Mouse (Mus musculus) forebrain, embryonic 12.5 days (tissue): ENCODE data around the gene Uevld. TPM values are rescaled to one million over a fixed set of nuclear protein-coding genes. Genes with fewer than 3 reads are reported as not detected.

ENCODE experiments used
- ATAC-seq: fragments of 200-750 bp; cut with Nextera tagmentation; 2 replicates; pipeline ENCODE4 v1.8.0; 2017; ENCODE audit warnings: moderate TSS enrichment; ENCODE audit not compliant: low FRiP score
- H3K27ac ChIP-seq: fragments of 300-500 bp; sonication (generic); 2 replicates; pipeline ENCODE4 v1.5.1; 2016; ENCODE audit warnings: mild to moderate bottlenecking
- H3K27me3 ChIP-seq: fragments of 300-500 bp; sonication (generic); 2 replicates; pipeline ENCODE4 v1.6.1; 2016; ENCODE audit warnings: mild to moderate bottlenecking
- H3K36me3 ChIP-seq: fragments of 300-500 bp; sonication (generic); replicated peaks from 2 replicates; pipeline ENCODE4 v1.6.1; 2016; ENCODE audit warnings: mild to moderate bottlenecking
- H3K4me1 ChIP-seq: fragments of 300-500 bp; sonication (generic); 2 replicates; pipeline ENCODE4 v1.6.1; 2016
- H3K4me2 ChIP-seq: fragments of 300-500 bp; sonication (generic); 2 replicates; pipeline ENCODE4 v1.6.1; 2016; ENCODE audit warnings: mild to moderate bottlenecking, moderate library complexity
- H3K4me3 ChIP-seq: fragments of 300-500 bp; sonication (generic); replicated peaks from 2 replicates; pipeline ENCODE4 v1.5.1; 2016; ENCODE audit warnings: mild to moderate bottlenecking
- H3K9ac ChIP-seq: fragments of 300-500 bp; sonication (generic); 2 replicates; pipeline ENCODE4 v1.6.1; 2016; ENCODE audit warnings: mild to moderate bottlenecking
- H3K9me3 ChIP-seq: fragments of 300-500 bp; sonication (generic); 2 replicates; pipeline ENCODE4 v1.6.1; 2016
- WGBS: fragments of 180-500 bp; shearing (Covaris S2); methylation state at CpG from one replicate; pipeline ENCODE4 v1.1.7; 2016; 5-methylcytosine and 5-hydroxymethylcytosine counted together
- polyA plus RNA-seq: library from polyadenylated mRNA; unstranded; fragments of >200 nt; fragmentation: Nextera tagmentation; extraction: Ambion mirVana; gene quantifications from 2 replicates; pipeline ENCODE4 v1.2.1, GENCODE M21; 2016

The Uevld gene
- polyA plus RNA-seq, 1 experiment from 2014 or later, result 13.2 TPM

DNA sequence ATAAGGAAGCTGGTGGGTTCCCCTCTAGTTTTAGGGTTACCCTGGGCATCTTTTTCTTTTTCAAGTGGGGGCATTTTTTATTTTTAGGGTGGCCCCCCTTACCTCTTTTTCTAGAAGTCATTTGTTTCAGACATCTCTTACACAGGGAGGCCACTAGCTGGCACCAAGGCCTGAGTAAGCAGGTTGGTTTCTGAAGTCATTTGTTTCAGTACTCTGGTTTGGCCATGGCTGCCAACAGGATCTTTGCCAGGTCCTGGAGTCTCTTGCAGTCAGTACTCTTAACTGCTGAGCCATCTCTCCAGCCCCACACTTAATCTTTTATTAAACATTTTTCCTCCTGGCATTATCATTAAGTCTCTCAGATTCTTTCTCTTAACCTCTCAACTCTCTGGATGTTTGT, 3.8 kb upstream of the Uevld start:
- Histone ChIP-seq H3K27me3 (peaks cover 13% of the 10 kb centered on the region), H3K9ac (no peak overlapping the region), H3K4me2 (no peak overlapping the region), H3K27ac (peak overlapping the region; percentile 63; the same call in 1 of the 2 replicates), H3K9me3 (no peaks in the 10 kb centered on the region), H3K36me3 (no peaks in the 10 kb centered on the region), H3K4me3 (no peak overlapping the region), H3K4me1 (peaks cover 20% of the 10 kb centered on the region)
- no peak for ATAC-seq

DNA sequence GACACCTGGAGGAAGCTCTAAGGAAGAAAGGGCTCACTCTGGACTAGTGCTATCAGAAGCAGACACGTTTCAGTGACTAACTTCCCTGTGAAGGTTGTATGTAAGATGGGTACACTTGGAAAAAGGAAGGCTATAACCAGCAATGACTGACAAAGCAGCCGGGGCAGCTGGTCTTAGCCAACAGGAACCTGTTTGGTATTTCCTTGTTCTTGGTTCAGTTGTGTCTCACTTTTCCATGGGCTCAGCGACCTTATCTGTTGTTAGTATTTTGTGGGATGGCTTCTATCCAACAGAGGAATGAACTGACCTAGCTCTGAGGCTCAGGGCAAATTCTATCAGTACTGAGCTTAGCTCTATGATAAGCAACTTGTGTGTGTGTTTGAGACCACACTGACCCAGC, 2.7 kb upstream of the Uevld start:
- 78% methylated on average over 3 of the region's 3 CpGs for WGBS
- H3K4me2 ChIP-seq, result no peak overlapping the region
- ATAC-seq, result no peak
- no peaks in the 10 kb centered on the region for H3K36me3 ChIP-seq
- H3K4me1 ChIP-seq, result peaks cover 23% of the 10 kb centered on the region
- peaks cover 13% of the 10 kb centered on the region for H3K27me3 ChIP-seq
- no peak overlapping the region for H3K9ac ChIP-seq
- H3K9me3 ChIP-seq, result no peaks in the 10 kb centered on the region
- no peak overlapping the region for H3K4me3 ChIP-seq
- no peak overlapping the region for H3K27ac ChIP-seq

DNA sequence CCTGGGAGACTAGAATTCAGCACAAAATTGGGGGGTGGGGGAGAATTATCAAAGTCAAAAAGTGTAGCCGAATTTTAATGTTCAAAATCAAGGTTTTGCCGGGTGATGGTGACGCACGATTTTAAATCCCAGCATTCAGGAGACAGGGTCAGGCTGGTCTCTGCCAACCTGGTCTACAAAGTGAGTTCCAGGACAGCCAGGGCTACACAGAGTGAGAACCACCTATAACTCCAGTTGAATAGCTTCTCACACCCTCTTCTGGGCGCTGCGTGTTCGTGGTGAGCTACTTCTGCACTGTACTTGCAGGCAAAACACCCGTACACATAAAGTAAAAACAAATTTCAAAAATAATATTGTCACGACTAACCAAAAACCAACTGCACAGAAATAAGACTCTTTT, 526 bp upstream of the Uevld start:
- Histone ChIP-seq H3K27me3 (peaks cover 13% of the 10 kb centered on the region), H3K9me3 (no peaks in the 10 kb centered on the region), H3K4me2 (peak overlapping the region; percentile 77), H3K4me3 (peak overlapping the region; percentile 71), H3K9ac (peak overlapping the region; percentile 78), H3K27ac (no peak overlapping the region), H3K36me3 (peaks cover 15% of the 10 kb centered on the region), H3K4me1 (peaks cover 23% of the 10 kb centered on the region)
- 20% methylated on average over 9 of the region's 9 CpGs for WGBS
- ATAC-seq, result no peak

DNA sequence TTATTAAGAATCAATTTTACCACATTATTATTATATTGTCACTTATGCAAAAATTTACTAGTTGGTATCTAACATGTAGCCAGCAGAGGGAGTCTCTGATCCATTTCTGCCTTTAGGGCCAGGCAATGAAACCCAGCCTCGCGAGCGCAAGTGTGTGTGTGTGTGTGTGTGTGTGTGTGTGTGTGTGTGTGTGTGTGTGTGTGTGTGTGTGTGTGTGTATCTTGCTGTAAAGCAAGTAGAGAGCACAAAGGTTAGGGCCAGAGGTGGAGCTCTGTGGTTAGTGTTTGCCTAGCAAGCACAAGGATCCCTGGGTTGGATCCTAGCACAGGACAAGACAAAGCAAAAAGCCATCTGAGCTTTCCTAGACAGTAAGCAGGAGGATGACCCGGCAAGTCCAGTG, 22.5 kb downstream of the Uevld start:
- no peak overlapping the region for H3K4me2 ChIP-seq
- H3K4me1 ChIP-seq, result no peaks in the 10 kb centered on the region
- H3K9me3 ChIP-seq, result no peaks in the 10 kb centered on the region
- WGBS, result 61% methylated on average over 4 of the region's 4 CpGs
- no peak for ATAC-seq
- H3K9ac ChIP-seq, result no peak overlapping the region
- H3K27me3 ChIP-seq, result no peaks in the 10 kb centered on the region
- peaks cover 45% of the 10 kb centered on the region for H3K36me3 ChIP-seq
- no peak overlapping the region for H3K4me3 ChIP-seq
- H3K27ac ChIP-seq, result no peak overlapping the region

DNA sequence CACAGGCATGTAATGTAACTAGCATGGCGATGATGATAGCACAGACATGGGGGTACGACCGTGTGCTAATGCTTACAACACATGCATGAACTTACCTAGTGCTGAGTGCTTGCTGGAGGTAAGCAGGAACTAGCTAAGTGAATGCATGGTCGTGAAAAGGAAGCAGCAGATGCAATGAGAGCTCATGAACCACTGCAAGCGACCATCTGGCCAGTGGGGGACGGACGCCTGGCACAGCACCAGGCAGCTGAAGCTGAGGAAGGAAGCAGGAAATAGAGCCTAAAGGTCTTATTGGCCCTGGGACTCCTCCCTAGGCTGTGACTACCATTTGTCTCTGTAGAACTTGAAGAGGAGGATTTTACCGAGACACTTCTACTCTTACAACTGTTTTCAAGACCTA, 23.5 kb downstream of the Uevld start:
- Histone ChIP-seq H3K9ac (no peak overlapping the region), H3K4me2 (no peak overlapping the region), H3K9me3 (no peaks in the 10 kb centered on the region), H3K4me3 (no peak overlapping the region), H3K4me1 (no peaks in the 10 kb centered on the region), H3K27ac (no peak overlapping the region), H3K36me3 (peaks cover 42% of the 10 kb centered on the region), H3K27me3 (no peaks in the 10 kb centered on the region)
- 90% methylated on average over 8 of the region's 8 CpGs for WGBS
- no peak for ATAC-seq

DNA sequence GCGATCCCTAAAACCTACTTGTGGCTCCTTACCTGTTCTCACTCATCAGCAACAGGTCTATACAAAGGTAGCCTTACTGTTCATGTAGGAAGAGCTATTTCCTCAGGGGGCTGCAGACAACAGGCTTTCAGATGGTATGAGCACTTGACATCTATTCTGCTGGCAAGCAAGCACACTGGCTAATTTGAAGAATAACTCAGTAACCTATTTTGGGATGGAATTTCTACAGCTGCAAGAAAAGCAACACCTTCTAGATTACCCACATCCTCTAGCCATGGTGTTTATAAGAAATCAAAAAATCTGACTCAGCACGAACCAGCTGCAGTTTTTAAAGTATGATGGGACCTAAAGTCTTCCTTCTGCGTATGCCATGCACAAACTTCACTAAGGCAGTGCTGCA, 27.0 kb downstream of the Uevld start:
- Histone ChIP-seq H3K4me2 (no peak overlapping the region), H3K27ac (no peak overlapping the region), H3K4me1 (no peaks in the 10 kb centered on the region), H3K4me3 (no peak overlapping the region), H3K27me3 (no peaks in the 10 kb centered on the region), H3K9ac (no peak overlapping the region), H3K36me3 (peaks cover 37% of the 10 kb centered on the region), H3K9me3 (no peaks in the 10 kb centered on the region)
- 94% methylated on average over 3 of the region's 3 CpGs for WGBS
- no peak for ATAC-seq

DNA sequence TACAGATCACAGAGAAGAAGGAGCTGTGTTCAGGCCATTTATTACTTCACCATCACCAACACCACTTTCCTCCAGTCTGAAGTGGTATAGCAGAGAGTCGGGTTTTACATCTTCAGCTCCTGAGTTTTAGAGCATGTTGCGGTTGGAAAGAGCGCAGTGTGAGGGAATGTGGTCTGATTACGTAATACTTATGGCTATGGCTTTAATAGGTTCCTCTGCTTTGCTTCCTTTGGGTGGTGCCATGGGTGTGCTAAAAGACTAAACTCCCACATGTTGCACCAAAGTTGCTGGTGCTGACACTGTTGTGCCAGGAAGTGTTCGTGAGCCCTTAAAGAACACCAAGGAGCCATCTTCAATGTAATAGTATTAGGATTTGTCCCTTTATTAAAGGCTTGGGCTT, 30.0 kb downstream of the Uevld start:
- ATAC-seq, result no peak
- no peaks in the 10 kb centered on the region for H3K4me1 ChIP-seq
- 95% methylated on average over 5 of the region's 5 CpGs for WGBS
- H3K27me3 ChIP-seq, result no peaks in the 10 kb centered on the region
- no peak overlapping the region for H3K27ac ChIP-seq
- no peaks in the 10 kb centered on the region for H3K9me3 ChIP-seq
- H3K9ac ChIP-seq, result no peak overlapping the region
- H3K4me3 ChIP-seq, result no peak overlapping the region
- peaks cover 25% of the 10 kb centered on the region for H3K36me3 ChIP-seq
- no peak overlapping the region for H3K4me2 ChIP-seq

DNA sequence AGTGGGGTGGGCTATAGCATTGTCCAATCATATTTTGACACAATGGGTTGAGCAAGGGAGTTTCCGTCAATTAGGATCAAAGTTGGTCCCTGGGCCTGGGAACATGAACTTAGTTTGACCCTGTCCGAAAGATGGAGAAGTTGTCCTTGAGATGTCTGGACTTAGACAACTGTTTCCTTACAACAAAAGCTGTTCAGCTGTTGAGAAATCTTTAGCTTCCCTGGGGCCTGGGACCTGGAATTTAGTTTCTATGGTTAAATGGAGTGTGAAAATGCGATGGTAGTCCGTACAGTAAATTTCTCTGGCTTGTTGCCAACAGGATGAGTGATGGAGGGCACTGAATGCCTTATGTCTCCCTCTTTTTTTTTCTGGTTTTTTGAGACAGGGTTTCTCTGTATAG, 36.3 kb downstream of the Uevld start:
- Histone ChIP-seq H3K36me3 (0 out of 2 replicates have a peak, but pooled peaks cover 3% of the 10 kb centered on the region), H3K9ac (no peak overlapping the region), H3K4me2 (no peak overlapping the region), H3K9me3 (no peaks in the 10 kb centered on the region), H3K4me3 (no peak overlapping the region), H3K4me1 (peaks cover 22% of the 10 kb centered on the region), H3K27me3 (no peaks in the 10 kb centered on the region), H3K27ac (no peak overlapping the region)
- WGBS, result 87% methylated on average over 4 of the region's 4 CpGs
- no peak for ATAC-seq

DNA sequence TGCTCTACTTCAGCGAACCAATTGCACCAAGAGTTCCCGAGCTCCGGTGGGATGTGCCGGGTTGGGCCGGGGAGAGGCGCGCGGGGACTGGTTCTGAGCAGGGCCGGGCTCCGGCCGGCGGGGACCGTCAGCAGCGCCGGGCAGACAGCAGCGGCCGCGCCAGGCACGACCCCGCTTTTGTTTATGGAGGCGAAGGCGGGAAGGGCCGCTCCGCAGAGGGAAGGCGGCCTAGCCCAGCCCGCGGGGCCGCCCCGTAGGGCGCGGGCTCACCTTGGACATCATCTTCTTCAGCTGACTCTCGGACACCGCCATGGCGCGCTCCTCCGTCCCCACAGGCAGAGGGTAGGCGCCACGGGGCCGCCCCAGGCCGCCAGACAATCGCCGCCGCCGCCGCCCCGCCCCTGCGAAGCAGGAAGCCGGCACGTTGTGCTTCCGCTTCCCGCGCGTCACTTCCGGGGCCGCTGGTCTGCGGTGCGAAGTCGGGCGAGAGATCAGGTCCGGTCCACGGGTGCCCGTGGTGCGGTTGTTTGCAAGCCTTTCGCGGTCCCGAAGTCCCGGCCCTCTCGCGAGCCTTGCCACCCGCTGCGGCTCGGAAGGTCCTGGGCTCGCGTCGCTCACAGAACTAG, 38.7 kb downstream of the Uevld start, which contains the start of gene Tsg101:
Gene Tsg101 (minus strand): TSS at position 419 of the 626 bp plus-strand sequence.
- Histone ChIP-seq H3K4me1 (peaks cover 32% of the 10 kb centered on the region), H3K27me3 (no peaks in the 10 kb centered on the region), H3K4me3 (peak within 1 kb of the TSS; percentile 71), H3K36me3 (peaks cover 15% of the 10 kb centered on the region; the same call in 1 of the 2 replicates), H3K9ac (peak within 1 kb of the TSS; percentile 93), H3K9me3 (no peaks in the 10 kb centered on the region), H3K27ac (peak within 1 kb of the TSS; percentile 92), H3K4me2 (peak within 1 kb of the TSS; percentile 69)
- under 1% methylated on average over 75 of the region's 75 CpGs for WGBS
- ATAC-seq, result peak; percentile 96

DNA sequence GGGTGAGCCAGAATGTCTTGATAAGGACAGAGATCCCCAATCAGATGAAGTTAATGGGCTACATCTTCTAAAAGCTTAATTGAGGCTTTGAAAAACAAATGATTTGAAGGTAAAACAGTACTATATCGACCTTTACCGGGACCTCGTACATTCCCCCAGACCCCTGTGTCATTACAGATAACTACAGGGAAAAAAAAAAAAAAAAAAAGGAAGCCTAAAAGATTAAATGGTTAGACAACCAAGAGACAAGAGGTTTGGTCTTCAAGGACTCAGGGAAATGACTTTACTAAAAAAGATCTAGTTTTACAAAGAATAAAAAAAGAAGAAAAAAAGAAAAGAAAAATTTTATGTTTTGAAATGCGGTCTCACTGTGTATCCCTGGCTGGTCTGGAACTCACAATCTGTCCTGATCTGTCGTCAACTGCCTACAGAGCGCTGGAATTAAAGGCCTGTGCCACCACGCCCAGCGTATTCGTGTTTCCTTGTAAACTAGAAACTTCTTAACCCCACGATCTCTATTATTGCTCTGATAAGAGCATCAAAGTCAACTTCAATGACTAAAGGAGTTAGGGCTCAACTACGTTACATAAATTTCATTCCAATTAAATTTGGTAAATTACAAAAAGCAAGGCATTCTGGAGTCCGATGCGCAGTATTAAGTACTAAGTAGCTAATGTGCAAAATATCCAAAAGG, 39.5 kb downstream of the Uevld start:
- WGBS, result 20% methylated on average over 13 of the region's 13 CpGs
- Histone ChIP-seq H3K27ac (peak overlapping the region; percentile 92; the same call in 1 of the 2 replicates), H3K4me1 (peaks cover 32% of the 10 kb centered on the region), H3K4me3 (peak overlapping the region; percentile 71), H3K36me3 (peaks cover 15% of the 10 kb centered on the region; the same call in 1 of the 2 replicates), H3K4me2 (peak overlapping the region; percentile 61), H3K9ac (peak overlapping the region; percentile 93), H3K27me3 (no peaks in the 10 kb centered on the region), H3K9me3 (no peaks in the 10 kb centered on the region)
- no peak for ATAC-seq

DNA sequence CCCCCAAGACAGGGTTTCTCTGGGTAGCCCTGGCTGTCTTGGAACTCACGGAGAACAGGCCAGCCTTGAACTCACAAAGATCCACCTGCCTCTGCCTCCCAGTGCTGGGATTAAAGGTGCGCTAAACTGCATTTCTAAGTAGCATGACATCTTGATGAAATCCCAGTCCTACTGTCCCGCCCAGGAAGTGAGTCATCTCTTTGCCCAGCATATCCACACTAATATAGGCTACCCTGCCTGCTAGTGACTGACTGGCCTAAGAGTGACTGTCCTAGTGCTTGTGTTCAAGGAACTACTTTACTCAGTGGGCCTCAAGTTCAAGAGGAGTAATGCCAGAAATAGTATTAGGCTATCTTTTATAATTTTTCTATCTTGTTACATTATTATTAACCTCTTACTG, 42.0 kb downstream of the Uevld start:
- Histone ChIP-seq H3K4me3 (no peak overlapping the region), H3K4me1 (peaks cover 32% of the 10 kb centered on the region), H3K9ac (no peak overlapping the region), H3K27ac (no peak overlapping the region), H3K9me3 (no peaks in the 10 kb centered on the region), H3K27me3 (no peaks in the 10 kb centered on the region), H3K36me3 (peaks cover 38% of the 10 kb centered on the region), H3K4me2 (no peak overlapping the region)
- no peak for ATAC-seq
- WGBS, result 86% methylated on average over 3 of the region's 3 CpGs

DNA sequence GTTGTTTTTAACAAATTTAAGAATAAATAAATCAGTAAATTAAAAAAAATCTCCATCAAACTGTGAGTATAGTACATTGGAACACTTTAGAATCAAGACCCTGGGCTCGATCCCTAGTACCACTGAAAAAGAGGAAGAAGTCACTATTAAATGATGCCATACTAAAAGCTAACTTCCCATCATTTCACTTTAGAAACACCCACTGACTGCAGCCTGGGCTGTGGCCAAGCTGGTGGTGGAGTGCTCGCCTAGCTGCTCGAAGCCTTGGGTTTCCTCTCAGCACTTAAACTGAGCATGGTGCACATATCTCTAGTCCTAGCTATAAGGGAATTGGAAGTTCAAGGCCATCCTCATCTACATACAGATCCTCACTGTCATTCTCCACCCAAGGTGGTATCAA, 47.1 kb downstream of the Uevld start:
- WGBS, result 98% methylated on average over 3 of the region's 3 CpGs
- Histone ChIP-seq H3K9me3 (no peaks in the 10 kb centered on the region), H3K9ac (no peak overlapping the region), H3K4me1 (peaks cover 4% of the 10 kb centered on the region; the same call in 1 of the 2 replicates), H3K36me3 (peaks cover 81% of the 10 kb centered on the region), H3K27ac (no peak overlapping the region), H3K4me3 (no peak overlapping the region), H3K27me3 (no peaks in the 10 kb centered on the region), H3K4me2 (no peak overlapping the region)
- no peak for ATAC-seq

DNA sequence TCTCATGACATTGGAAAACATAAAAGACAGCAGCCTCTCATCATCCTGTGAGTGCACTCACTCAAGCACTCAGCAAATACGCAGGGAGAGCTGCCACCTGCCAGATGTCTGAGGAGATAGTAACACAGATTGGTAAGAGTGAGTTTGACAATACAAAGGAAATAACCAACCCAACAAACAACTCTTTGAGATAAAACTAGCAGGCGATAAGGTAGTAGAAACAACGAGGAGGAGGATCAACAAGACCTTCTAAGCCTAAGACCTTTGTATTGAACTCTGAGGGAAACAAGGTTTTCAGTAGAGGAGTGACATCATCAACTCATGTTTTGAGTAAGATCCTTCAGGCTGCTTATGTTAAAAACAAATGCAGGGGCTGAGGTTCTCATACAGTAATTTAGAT, 59.0 kb downstream of the Uevld start:
- 90% methylated on average over 3 of the region's 3 CpGs for WGBS
- peaks cover 82% of the 10 kb centered on the region for H3K36me3 ChIP-seq

More for the DNA sequence above, 59.0 kb downstream of the Uevld start:
- no peak for ATAC-seq
- no peaks in the 10 kb centered on the region for H3K9me3 ChIP-seq
- H3K4me1 ChIP-seq, result no peaks in the 10 kb centered on the region
- H3K4me3 ChIP-seq, result no peak overlapping the region
- no peaks in the 10 kb centered on the region for H3K27me3 ChIP-seq
- H3K9ac ChIP-seq, result no peak overlapping the region
- no peak overlapping the region for H3K27ac ChIP-seq
- no peak overlapping the region for H3K4me2 ChIP-seq
